Mouse (Mus musculus) G1E (cell line): ENCODE measurements around the gene Pgbd5. TPM values are rescaled to one million over a fixed set of nuclear protein-coding genes. Genes with fewer than 3 reads are reported as not detected.

ENCODE experiments used
- ATAC-seq: 2 replicates; pipeline ENCODE4 v1.8.0; 2016; ENCODE audit warnings: mild to moderate bottlenecking; ENCODE audit not compliant: insufficient number of reproducible peaks, poor library complexity, low FRiP score, severe bottlenecking; ENCODE audit errors: extremely low read depth
- DNase-seq: peaks from one replicate; pipeline ENCODE4 v3.0.0; 2012; ENCODE audit warnings: low spot score
- H3K27me3 ChIP-seq: 2 replicates; pipeline ENCODE4 v1.6.1; 2012; ENCODE audit warnings: mild to moderate bottlenecking, low read length, inconsistent platforms; ENCODE audit not compliant: insufficient read depth
- H3K36me3 ChIP-seq: replicated peaks from 2 replicates; pipeline ENCODE3; 2012; ENCODE audit warnings: mild to moderate bottlenecking, inconsistent platforms
- H3K4me1 ChIP-seq: 2 replicates; pipeline ENCODE4 v1.6.1; 2012; ENCODE audit warnings: low read depth, low read length, inconsistent platforms, mixed read lengths; ENCODE audit not compliant: insufficient read depth
- H3K4me3 ChIP-seq: 2 replicates; pipeline ENCODE4 v1.5.1; 2012; ENCODE audit warnings: low read depth, mild to moderate bottlenecking, inconsistent platforms, low read length, moderate library complexity, mixed read lengths
- H3K9me3 ChIP-seq: replicated peaks from 2 replicates; pipeline ENCODE4 v1.6.1; 2012; ENCODE audit warnings: inconsistent platforms
- CTCF ChIP-seq: IDR thresholded peaks from 2 replicates; pipeline ENCODE4 v1.5.1; 2012; ENCODE audit warnings: low read depth, low read length, inconsistent platforms, mixed read lengths
- GATA1 ChIP-seq: IDR thresholded peaks from 2 replicates; pipeline ENCODE4 v1.6.1; 2012; ENCODE audit warnings: borderline replicate concordance, low read length, inconsistent platforms, mixed read lengths
- GATA2 ChIP-seq: IDR thresholded peaks from 2 replicates; pipeline ENCODE4 v1.6.1; 2012; ENCODE audit warnings: low read depth, low read length, inconsistent platforms, borderline replicate concordance
- POLR2AphosphoS5 ChIP-seq: IDR thresholded peaks from 2 replicates; pipeline ENCODE4 v1.6.1; 2012; ENCODE audit warnings: low read depth, low read length, inconsistent platforms; ENCODE audit not compliant: insufficient replicate concordance
- TAL1 ChIP-seq: conservative IDR thresholded peaks from 2 replicates; pipeline ENCODE4 v1.6.1; 2012; ENCODE audit warnings: low read depth, low read length, inconsistent platforms, mixed read lengths
- polyA plus RNA-seq: library from polyadenylated mRNA; stranded (reverse); fragments of >175 nt; gene quantifications from 2 replicates; pipeline ENCODE4 v1.2.3, GENCODE M21; 2012
- total RNA-seq, 2 experiments: library from RNA; stranded (forward) in 1 of 2; stranded (reverse) in 1 of 2; fragments of 200-1000 nt in 1 of 2; fragments of >200 nt in 1 of 2; fragmentation: Nextera tagmentation in 1 of 2; gene quantifications; 2 replicates each; pipeline ENCODE4 v1.2.3; 2014 to 2017

The Pgbd5 gene
- total and polyA plus RNA-seq, 3 experiments: 0.22 TPM; not detected in 2

- TF ChIP-seq GATA2: no peak
- no peak for TF ChIP-seq TAL1
- no peak for TF ChIP-seq GATA1
- no peak for TF ChIP-seq POLR2AphosphoS5
- no peak for TF ChIP-seq CTCF
- Histone ChIP-seq H3K4me1 (no peaks in the 10 kb centered on the region), H3K36me3 (no peaks in the 10 kb centered on the region), H3K9me3 (peaks cover 57% of the 10 kb centered on the region), H3K4me3 (no peak overlapping the region), H3K27me3 (no peaks in the 10 kb centered on the region)
- no peak for ATAC-seq
- DNase-seq: no peak
Observed at GRCm38 (mm10) chr8:124329690-124330089, 109.8 kb downstream of the Pgbd5 start.

- no peaks in the 10 kb centered on the region for H3K36me3 ChIP-seq
- no peaks in the 10 kb centered on the region for H3K4me1 ChIP-seq
- H3K9me3 ChIP-seq: peaks cover 58% of the 10 kb centered on the region
- no peaks in the 10 kb centered on the region for H3K27me3 ChIP-seq
- ATAC-seq (no peak), DNase-seq (no peak)
- no peak overlapping the region for H3K4me3 ChIP-seq
- TF ChIP-seq GATA1 (no peak), GATA2 (no peak), TAL1 (no peak), CTCF (no peak)
Observed at GRCm38 (mm10) chr8:124328259-124328658, 111.2 kb downstream of the Pgbd5 start.

- H3K36me3 ChIP-seq: no peaks in the 10 kb centered on the region
- H3K4me1 ChIP-seq: no peaks in the 10 kb centered on the region
- DNase-seq (no peak), ATAC-seq (no peak)
- H3K27me3 ChIP-seq: no peaks in the 10 kb centered on the region; the same call in 1 of the 2 replicates
- peaks cover 66% of the 10 kb centered on the region for H3K9me3 ChIP-seq
- no peak for TF ChIP-seq TAL1
- no peak for TF ChIP-seq GATA2
- TF ChIP-seq GATA1: no peak
- no peak overlapping the region for H3K4me3 ChIP-seq
Observed at GRCm38 (mm10) chr8:124323356-124323755, 116.1 kb downstream of the Pgbd5 start.

GRCm38 (mm10) chr8:124321227-124321840 is 118.1 kb downstream of the Pgbd5 start:
- H3K9me3 ChIP-seq: peaks cover 63% of the 10 kb centered on the region
- ATAC-seq (no peak), DNase-seq (no peak)
- no peak for TF ChIP-seq CTCF
- TF ChIP-seq POLR2AphosphoS5: no peak
- no peak for TF ChIP-seq TAL1
- no peak for TF ChIP-seq GATA2
- no peak for TF ChIP-seq GATA1
- H3K27me3 ChIP-seq: no peaks in the 10 kb centered on the region; the same call in 1 of the 2 replicates
- H3K36me3 ChIP-seq: no peaks in the 10 kb centered on the region
- no peak overlapping the region for H3K4me3 ChIP-seq
- H3K4me1 ChIP-seq: no peaks in the 10 kb centered on the region

- H3K4me1 ChIP-seq: no peaks in the 10 kb centered on the region
- peaks cover 70% of the 10 kb centered on the region for H3K9me3 ChIP-seq
- ATAC-seq: no peak
- H3K36me3 ChIP-seq: no peaks in the 10 kb centered on the region
- TF ChIP-seq CTCF (no peak), POLR2AphosphoS5 (no peak), GATA1 (no peak), TAL1 (no peak), GATA2 (no peak)
- H3K27me3 ChIP-seq: no peaks in the 10 kb centered on the region; the same call in 1 of the 2 replicates
- DNase-seq: no peak
- no peak overlapping the region for H3K4me3 ChIP-seq
Observed at GRCm38 (mm10) chr8:124319316-124319652, 120.2 kb downstream of the Pgbd5 start.

Other genes with a start within 250 kb of the Pgbd5 start
- gene Galnt2, start 208.3 kb downstream of the Pgbd5 start, total RNA-seq (2014; fragmentation: Nextera tagmentation): not detected in 2 replicates
- not detected in 2 replicates for gene Galnt2, start 208.3 kb downstream of the Pgbd5 start, total RNA-seq (2017)
- gene Galnt2, start 208.3 kb downstream of the Pgbd5 start, polyA plus RNA-seq: not detected in 2 replicates
- 17.6 and 20.3 TPM in 2 replicates for gene Cog2, start 81.1 kb upstream of the Pgbd5 start, total RNA-seq (2014; fragmentation: Nextera tagmentation)
- 39.3 and 40.2 TPM in 2 replicates for gene Cog2, start 81.1 kb upstream of the Pgbd5 start, total RNA-seq (2017)
- gene Cog2, start 81.1 kb upstream of the Pgbd5 start, polyA plus RNA-seq: 16.3 and 17.5 TPM in 2 replicates
- not detected in 2 replicates for gene Agt, start 130.0 kb upstream of the Pgbd5 start, total RNA-seq (2014; fragmentation: Nextera tagmentation)
- gene Agt, start 130.0 kb upstream of the Pgbd5 start, total RNA-seq (2017): not detected in 2 replicates
- gene Agt, start 130.0 kb upstream of the Pgbd5 start, polyA plus RNA-seq: not detected in 2 replicates
- not detected in 2 replicates for gene Capn9, start 136.5 kb upstream of the Pgbd5 start, total RNA-seq (2014; fragmentation: Nextera tagmentation)
- gene Capn9, start 136.5 kb upstream of the Pgbd5 start, total RNA-seq (2017): not detected in 2 replicates
- gene Capn9, start 136.5 kb upstream of the Pgbd5 start, polyA plus RNA-seq: not detected in 2 replicates
- 26.9 and 27.9 TPM in 2 replicates for gene 2310022B05Rik, start 223.7 kb upstream of the Pgbd5 start, total RNA-seq (2014; fragmentation: Nextera tagmentation)
- gene 2310022B05Rik, start 223.7 kb upstream of the Pgbd5 start, total RNA-seq (2017): 5.8 and 7.2 TPM in 2 replicates
- 16.8 and 20.3 TPM in 2 replicates for gene 2310022B05Rik, start 223.7 kb upstream of the Pgbd5 start, polyA plus RNA-seq